Mouse (Mus musculus) lung, postnatal 0 days (tissue): ENCODE data around the gene Rmdn2. TPM values are rescaled to one million over a fixed set of nuclear protein-coding genes. Genes with fewer than 3 reads are reported as not detected.

Experiments used
- ATAC-seq: fragments of 200-750 bp; cut with Nextera tagmentation; 2 replicates; pipeline ENCODE4 v1.8.0; 2017; ENCODE audit warnings: moderate library complexity
- DNase-seq: peaks from one replicate; pipeline ENCODE4 v3.0.0-alpha.2; 2016; ENCODE audit warnings: low spot score
- H3K27ac ChIP-seq: fragments of 300-500 bp; sonication (generic); 2 replicates; pipeline ENCODE4 v1.5.1; 2014; ENCODE audit warnings: antibody characterized with exemption, mild to moderate bottlenecking, low read length, mixed read lengths
- H3K27me3 ChIP-seq: fragments of 300-500 bp; sonication (generic); replicated peaks from 2 replicates; pipeline ENCODE4 v1.6.1; 2014; ENCODE audit warnings: low read length, mixed read lengths; ENCODE audit not compliant: insufficient read depth
- H3K36me3 ChIP-seq: fragments of 300-500 bp; sonication (generic); 2 replicates; pipeline ENCODE4 v1.6.1; 2014; ENCODE audit warnings: low read length, mixed read lengths; ENCODE audit not compliant: insufficient read depth
- H3K4me1 ChIP-seq: fragments of 300-500 bp; sonication (generic); 2 replicates; pipeline ENCODE4 v1.6.1; 2014; ENCODE audit warnings: antibody characterized with exemption, low read depth, low read length, mixed read lengths; ENCODE audit not compliant: insufficient read depth
- H3K4me2 ChIP-seq: fragments of 300-500 bp; sonication (generic); replicated peaks from 2 replicates; pipeline ENCODE4 v1.6.1; 2014; ENCODE audit warnings: low read depth, mild to moderate bottlenecking, low read length, moderate library complexity, mixed read lengths
- H3K4me3 ChIP-seq: fragments of 300-500 bp; sonication (generic); 2 replicates; pipeline ENCODE4 v1.5.1; 2014; ENCODE audit warnings: low read depth, low read length
- H3K9ac ChIP-seq: fragments of 300-500 bp; sonication (generic); replicated peaks from 2 replicates; pipeline ENCODE4 v1.6.1; 2014; ENCODE audit warnings: low read depth, mild to moderate bottlenecking
- H3K9me3 ChIP-seq: fragments of 300-500 bp; sonication (generic); 2 replicates; pipeline ENCODE4 v1.6.1; 2016; ENCODE audit warnings: low read length, mixed read lengths
- CTCF ChIP-seq: IDR thresholded peaks from 2 replicates; pipeline ENCODE4 v1.5.1; 2016; ENCODE audit warnings: antibody characterized with exemption, mild to moderate bottlenecking
- EP300 ChIP-seq: IDR thresholded peaks from 2 replicates; pipeline ENCODE4 v1.6.1; 2016; ENCODE audit warnings: antibody characterized with exemption, mild to moderate bottlenecking, control low read depth
- WGBS: fragments of 180-500 bp; shearing (Covaris S2); extraction: QIAGEN DNeasy Blood & Tissue Kit; methylation state at CpG from one replicate; pipeline ENCODE4 v1.1.7; 2014; 5-methylcytosine and 5-hydroxymethylcytosine counted together
- polyA plus RNA-seq: library from polyadenylated mRNA; unstranded; fragments of >200 nt; fragmentation: Nextera tagmentation; extraction: Ambion mirVana; gene quantifications from 2 replicates; pipeline ENCODE4 v1.2.1, GENCODE M21; 2015

Gene Rmdn2
- polyA plus RNA-seq, 1 experiment from 2014 or later: 58.1 TPM

DNA sequence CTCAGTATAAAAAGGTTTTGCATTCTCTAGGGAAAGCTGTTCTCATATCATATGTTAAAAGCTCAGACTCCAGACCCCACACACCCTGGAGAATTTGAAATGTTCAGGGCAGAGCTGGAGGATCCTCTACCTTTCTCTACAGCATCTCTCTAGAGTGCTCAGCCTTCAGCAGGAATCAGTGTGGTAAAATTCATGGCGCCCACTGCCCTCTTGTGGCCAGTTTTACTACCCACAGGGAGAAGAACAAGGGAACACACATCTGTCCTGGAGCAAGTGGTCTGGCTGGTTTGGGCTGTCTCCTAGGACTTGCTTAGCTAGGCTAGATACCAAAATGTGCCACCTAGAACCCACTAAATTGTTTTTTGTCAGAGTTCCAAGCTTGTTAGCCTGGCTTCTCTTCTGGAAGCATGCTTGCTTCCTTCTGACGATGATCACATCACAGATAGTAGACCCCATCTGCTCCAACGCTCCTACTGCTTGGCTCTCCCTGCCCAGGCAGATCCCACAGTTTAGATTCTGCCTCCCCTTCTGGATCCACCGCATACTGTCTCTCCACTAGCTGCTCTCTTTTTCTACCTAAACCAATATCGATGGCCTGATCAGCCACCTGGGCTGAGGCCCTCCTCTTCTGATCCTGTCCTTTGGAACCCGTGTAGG is 31.3 kb upstream of the Rmdn2 start:
- 63% methylated on average over 6 of the region's 6 CpGs for WGBS
- peak; percentile 84 for DNase-seq
- Histone ChIP-seq H3K27me3 (no peaks in the 10 kb centered on the region), H3K9ac (no peak overlapping the region), H3K4me3 (no peak overlapping the region), H3K4me1 (no peaks in the 10 kb centered on the region), H3K9me3 (no peaks in the 10 kb centered on the region), H3K36me3 (no peaks in the 10 kb centered on the region), H3K27ac (no peak overlapping the region), H3K4me2 (no peak overlapping the region)
- peak; percentile 72 for ATAC-seq
- TF ChIP-seq CTCF (peak; percentile 95), EP300 (0 out of 2 replicates have a peak, but pooled peaks have one; percentile 16)

DNA sequence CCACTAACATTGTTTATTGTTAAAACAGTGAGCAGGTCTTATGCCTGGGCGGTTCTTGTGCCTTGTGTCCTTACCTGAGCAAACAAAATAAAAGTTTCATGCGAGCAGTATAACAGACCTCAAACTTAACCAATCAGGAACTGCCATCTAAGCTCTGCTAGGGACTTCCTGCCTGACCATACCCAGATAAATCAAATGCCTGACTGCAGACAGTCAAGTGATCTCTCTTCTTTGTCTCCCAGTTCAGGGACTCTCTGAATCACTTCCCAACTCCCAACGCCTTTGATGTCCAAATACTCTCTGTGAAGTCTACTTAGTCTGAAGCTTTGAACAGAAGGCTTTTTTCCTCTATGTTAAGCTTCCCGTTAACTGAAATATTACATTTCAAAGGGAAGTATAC is 28.2 kb upstream of the Rmdn2 start:
- no peak overlapping the region for H3K4me3 ChIP-seq
- ATAC-seq (no peak), DNase-seq (no peak)
- H3K4me2 ChIP-seq: no peak overlapping the region
- 48% methylated on average over 4 of the region's 4 CpGs for WGBS
- no peak overlapping the region for H3K27ac ChIP-seq
- H3K36me3 ChIP-seq: no peaks in the 10 kb centered on the region
- no peaks in the 10 kb centered on the region for H3K27me3 ChIP-seq
- TF ChIP-seq EP300: no peak
- no peak for TF ChIP-seq CTCF
- no peaks in the 10 kb centered on the region for H3K9me3 ChIP-seq
- H3K4me1 ChIP-seq: no peaks in the 10 kb centered on the region
- no peak overlapping the region for H3K9ac ChIP-seq

DNA sequence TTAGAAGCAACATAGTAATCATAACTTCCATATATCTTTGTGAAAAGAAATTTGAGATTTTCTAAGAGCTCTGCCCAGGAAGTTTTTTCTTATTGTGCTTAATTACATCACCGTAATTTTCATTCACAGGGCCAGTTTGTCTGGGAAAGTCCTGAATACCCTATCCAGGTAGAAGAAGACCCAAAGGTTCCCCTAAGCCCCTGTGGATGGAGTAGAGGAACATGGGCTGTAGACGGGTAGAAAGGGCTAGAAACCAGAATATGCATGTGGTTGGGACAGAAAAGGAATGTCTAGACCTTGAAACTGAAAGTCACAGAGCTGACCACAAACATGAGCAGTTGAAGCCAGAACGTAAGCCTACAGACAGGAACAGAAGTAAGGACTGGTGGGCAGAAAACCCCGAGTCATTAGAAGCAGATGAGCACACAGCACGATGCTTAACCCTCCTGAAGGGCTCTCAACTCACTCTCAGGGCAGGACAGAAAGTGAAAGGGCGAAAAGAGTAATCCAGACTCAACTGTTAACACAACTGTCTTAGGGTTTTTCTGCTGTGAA is 27.3 kb upstream of the Rmdn2 start:
- ATAC-seq: no peak
- Histone ChIP-seq H3K27me3 (no peaks in the 10 kb centered on the region), H3K4me1 (no peaks in the 10 kb centered on the region)

DNA sequence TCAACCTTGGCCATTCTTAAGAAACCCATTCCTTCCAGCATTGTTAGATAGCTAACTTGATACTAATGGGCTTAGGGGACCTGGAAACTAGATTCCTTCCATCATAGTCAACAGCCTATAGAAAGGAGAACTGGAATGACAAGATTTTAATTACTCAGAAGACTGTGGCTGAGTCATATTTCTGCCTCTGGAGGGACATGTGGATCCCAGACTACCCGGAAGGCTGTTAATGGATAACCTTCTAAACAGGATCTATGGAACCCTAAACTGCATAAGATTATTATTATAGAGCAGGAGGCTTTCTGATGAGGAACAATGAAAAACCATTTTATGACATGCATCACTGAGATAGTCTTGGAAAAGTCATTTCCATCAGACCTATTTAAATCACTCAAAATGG is 21.8 kb upstream of the Rmdn2 start:
- no peak for TF ChIP-seq EP300
- no peak for TF ChIP-seq CTCF

More for the DNA sequence above, 27.3 kb upstream of the Rmdn2 start:
- WGBS: 54% methylated on average over 6 of the region's 6 CpGs
- no peak overlapping the region for H3K4me2 ChIP-seq
- H3K9me3 ChIP-seq: no peaks in the 10 kb centered on the region
- H3K36me3 ChIP-seq: no peaks in the 10 kb centered on the region
- DNase-seq: no peak
- H3K27ac ChIP-seq: no peak overlapping the region
- H3K9ac ChIP-seq: no peak overlapping the region
- TF ChIP-seq EP300 (no peak), CTCF (no peak)
- H3K4me3 ChIP-seq: no peak overlapping the region

DNA sequence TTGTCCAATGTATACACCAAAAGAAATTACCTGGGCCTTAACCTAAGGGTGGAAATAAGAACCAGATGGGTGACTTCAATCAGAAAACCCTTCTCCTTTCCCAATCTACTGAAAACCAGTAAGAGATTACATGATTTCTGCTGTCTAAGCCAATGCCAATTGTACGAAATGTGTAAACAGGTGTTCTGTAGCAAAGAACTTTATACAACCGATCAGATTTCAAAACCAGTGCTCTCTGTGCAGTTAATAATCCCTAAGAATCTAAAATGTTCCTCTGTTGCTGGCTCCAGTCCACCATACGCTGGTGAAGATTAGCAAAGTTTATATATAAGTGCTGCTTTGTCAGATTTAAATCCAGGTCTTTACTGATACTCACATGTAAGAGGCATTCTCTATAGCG is 15.7 kb upstream of the Rmdn2 start:
- ATAC-seq: no peak; the same call in 1 of the 2 replicates
- TF ChIP-seq EP300 (no peak), CTCF (no peak)

More for the DNA sequence above, 21.8 kb upstream of the Rmdn2 start:
- WGBS: 82% methylated on average over 1 of the region's 1 CpGs
- H3K4me2 ChIP-seq: no peak overlapping the region
- no peaks in the 10 kb centered on the region for H3K36me3 ChIP-seq
- H3K9ac ChIP-seq: no peak overlapping the region
- ATAC-seq (no peak), DNase-seq (no peak)
- no peaks in the 10 kb centered on the region for H3K27me3 ChIP-seq
- no peak overlapping the region for H3K27ac ChIP-seq
- no peaks in the 10 kb centered on the region for H3K4me1 ChIP-seq
- H3K4me3 ChIP-seq: no peak overlapping the region
- no peaks in the 10 kb centered on the region for H3K9me3 ChIP-seq

DNA sequence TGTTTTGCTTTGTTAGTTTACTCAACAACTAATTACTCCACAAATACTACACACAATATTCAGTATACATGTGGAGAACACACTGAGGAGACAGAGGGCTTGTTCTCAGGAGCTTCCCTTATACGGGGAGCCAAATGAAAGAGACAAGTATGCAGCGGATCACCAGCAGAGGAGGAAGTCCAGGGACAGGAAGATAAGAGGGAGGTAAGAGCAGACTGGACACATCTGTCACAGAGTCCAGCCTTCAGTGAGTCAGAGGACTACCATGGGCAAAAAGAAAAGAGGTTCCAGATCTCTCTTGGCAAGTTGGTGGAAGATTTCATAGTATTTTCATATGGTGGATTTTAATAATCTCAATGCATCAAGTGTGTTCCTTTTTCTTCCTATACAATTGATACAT is 13.5 kb upstream of the Rmdn2 start:
- ATAC-seq (peak; percentile 41; the same call in 1 of the 2 replicates), DNase-seq (peak; percentile 36)
- Histone ChIP-seq H3K27ac (no peak overlapping the region), H3K4me2 (no peak overlapping the region), H3K9me3 (no peaks in the 10 kb centered on the region), H3K4me1 (no peaks in the 10 kb centered on the region), H3K4me3 (no peak overlapping the region), H3K36me3 (no peaks in the 10 kb centered on the region), H3K27me3 (no peaks in the 10 kb centered on the region), H3K9ac (no peak overlapping the region)
- no peak for TF ChIP-seq EP300
- TF ChIP-seq CTCF: no peak
- 17% methylated on average over 2 of the region's 2 CpGs for WGBS

More for the DNA sequence above, 15.7 kb upstream of the Rmdn2 start:
- DNase-seq: peak; percentile 21
- WGBS: 52% methylated on average over 4 of the region's 4 CpGs
- Histone ChIP-seq H3K36me3 (no peaks in the 10 kb centered on the region), H3K27ac (no peak overlapping the region), H3K9me3 (no peaks in the 10 kb centered on the region), H3K4me1 (no peaks in the 10 kb centered on the region), H3K27me3 (no peaks in the 10 kb centered on the region), H3K9ac (no peak overlapping the region), H3K4me2 (no peak overlapping the region), H3K4me3 (no peak overlapping the region)
